Mouse (Mus musculus): ENCODE data around the gene Stk10.
A peak's percentile ranks its signal among the peaks of the same experiment; 100 is the strongest.

GRCm38 (mm10) chr11:32533482-32534261 is 567 bp downstream of the Stk10 start:
- TF ChIP-seq CTCF (IDR thresholded peaks at IDR 0.05), result no peak
- TF ChIP-seq EP300 (IDR thresholded peaks at IDR 0.05; ENCODE audit: insufficient read depth, low read depth, low read length), result 0 out of 2 replicates have a peak, but pooled peaks have one; percentile 18

Data from heart, adult 2 months (tissue).